Mouse (Mus musculus) hindbrain, embryonic 16.5 days (tissue): ENCODE data around the gene Myh14. TPM values are rescaled to one million over a fixed set of nuclear protein-coding genes. Genes with fewer than 3 reads are reported as not detected.

Experiments
- ATAC-seq: fragments of 200-750 bp; cut with Nextera tagmentation; 2 replicates; pipeline ENCODE4 v1.8.0; 2017; ENCODE audit warnings: moderate TSS enrichment, moderate library complexity
- H3K27ac ChIP-seq: fragments of 300-500 bp; sonication (generic); 2 replicates; pipeline ENCODE4 v1.5.1; 2014; ENCODE audit warnings: low read depth, mild to moderate bottlenecking, control low read depth, low read length, moderate library complexity
- H3K27me3 ChIP-seq: fragments of 300-500 bp; sonication (generic); replicated peaks from 2 replicates; pipeline ENCODE4 v1.6.1; 2014; ENCODE audit warnings: low read length; ENCODE audit not compliant: control insufficient read depth, insufficient read depth
- H3K36me3 ChIP-seq: fragments of 300-500 bp; sonication (generic); 2 replicates; pipeline ENCODE4 v1.6.1; 2014; ENCODE audit warnings: mild to moderate bottlenecking, low read length, moderate library complexity, mixed read lengths; ENCODE audit not compliant: control insufficient read depth, insufficient read depth
- H3K4me1 ChIP-seq: fragments of 300-500 bp; sonication (generic); 2 replicates; pipeline ENCODE4 v1.6.1; 2014; ENCODE audit warnings: low read depth, low read length; ENCODE audit not compliant: control insufficient read depth, insufficient read depth
- H3K4me2 ChIP-seq: fragments of 300-500 bp; sonication (generic); 2 replicates; pipeline ENCODE4 v1.6.1; 2014; ENCODE audit warnings: mild to moderate bottlenecking, low read length, control low read depth, moderate library complexity
- H3K4me3 ChIP-seq: fragments of 300-500 bp; sonication (generic); 2 replicates; pipeline ENCODE4 v1.5.1; 2014; ENCODE audit warnings: mild to moderate bottlenecking, low read length, control low read depth, moderate library complexity
- H3K9ac ChIP-seq: fragments of 300-500 bp; sonication (generic); 2 replicates; pipeline ENCODE4 v1.6.1; 2014; ENCODE audit warnings: low read depth, mild to moderate bottlenecking, control low read depth, low read length, moderate library complexity
- H3K9me3 ChIP-seq: fragments of 300-500 bp; sonication (generic); 2 replicates; pipeline ENCODE4 v1.6.1; 2014; ENCODE audit warnings: mild to moderate bottlenecking, low read length, moderate library complexity; ENCODE audit not compliant: control insufficient read depth
- WGBS: fragments of 180-500 bp; shearing (Covaris S2); extraction: QIAGEN DNeasy Blood & Tissue Kit; methylation state at CpG from one replicate; pipeline ENCODE4 v1.1.7; 2014; 5-methylcytosine and 5-hydroxymethylcytosine counted together
- polyA plus RNA-seq: library from polyadenylated mRNA; unstranded; fragments of >200 nt; fragmentation: Nextera tagmentation; extraction: Ambion mirVana; gene quantifications from 2 replicates; pipeline ENCODE4 v1.2.1, GENCODE M21; 2015

Myh14 gene
- polyA plus RNA-seq, 1 experiment from 2014 or later = 8.0 TPM

- H3K27ac ChIP-seq = no peak within 1 kb of the TSS
- no peak within 1 kb of the TSS for H3K4me3 ChIP-seq
- H3K4me2 ChIP-seq = no peak within 1 kb of the TSS
- no peaks in the 10 kb centered on the region for H3K9me3 ChIP-seq
- no peaks in the 10 kb centered on the region for H3K27me3 ChIP-seq
- H3K4me1 ChIP-seq = no peaks in the 10 kb centered on the region
- ATAC-seq = no peak
- no peak within 1 kb of the TSS for H3K9ac ChIP-seq
- 37% methylated on average over 7 of the region's 7 CpGs for WGBS
- no peaks in the 10 kb centered on the region for H3K36me3 ChIP-seq
Observed at GRCm38 (mm10) chr7:44572213-44572701, 98.4 kb downstream of the Myh14 start, which contains the start of gene Napsa. Gene Napsa (plus strand): TSS chr7:44572380.

GRCm38 (mm10) chr7:44571811-44572210 lies 98.8 kb downstream of the Myh14 start:
- no peaks in the 10 kb centered on the region for H3K27me3 ChIP-seq
- WGBS = 31% methylated on average over 4 of the region's 4 CpGs
- H3K27ac ChIP-seq = no peak overlapping the region
- no peak for ATAC-seq
- H3K9me3 ChIP-seq = no peaks in the 10 kb centered on the region
- no peaks in the 10 kb centered on the region for H3K4me1 ChIP-seq
- H3K9ac ChIP-seq = no peak overlapping the region
- H3K4me3 ChIP-seq = no peak overlapping the region
- H3K4me2 ChIP-seq = no peak overlapping the region
- no peaks in the 10 kb centered on the region for H3K36me3 ChIP-seq

GRCm38 (mm10) chr7:44570989-44571388 lies 99.7 kb downstream of the Myh14 start:
- ATAC-seq = no peak
- Histone ChIP-seq H3K4me2 (no peak overlapping the region), H3K4me3 (no peak overlapping the region), H3K4me1 (no peaks in the 10 kb centered on the region), H3K27ac (no peak overlapping the region), H3K27me3 (no peaks in the 10 kb centered on the region), H3K9me3 (no peaks in the 10 kb centered on the region), H3K9ac (no peak overlapping the region), H3K36me3 (no peaks in the 10 kb centered on the region)
- WGBS = 83% methylated on average over 6 of the region's 6 CpGs

GRCm38 (mm10) chr7:44568803-44569202 lies 101.8 kb downstream of the Myh14 start:
- no peak overlapping the region for H3K4me2 ChIP-seq
- H3K9me3 ChIP-seq = no peaks in the 10 kb centered on the region
- H3K4me3 ChIP-seq = no peak overlapping the region
- no peaks in the 10 kb centered on the region for H3K36me3 ChIP-seq
- no peak overlapping the region for H3K27ac ChIP-seq
- H3K9ac ChIP-seq = no peak overlapping the region
- no peak for ATAC-seq
- no peaks in the 10 kb centered on the region for H3K27me3 ChIP-seq
- WGBS = 80% methylated on average over 9 of the region's 9 CpGs
- H3K4me1 ChIP-seq = no peaks in the 10 kb centered on the region

GRCm38 (mm10) chr7:44565414-44565813 lies 105.2 kb downstream of the Myh14 start:
- H3K4me3 ChIP-seq = no peak overlapping the region
- H3K4me1 ChIP-seq = peaks cover 2% of the 10 kb centered on the region; the same call in 1 of the 2 replicates
- no peak overlapping the region for H3K9ac ChIP-seq
- H3K36me3 ChIP-seq = no peaks in the 10 kb centered on the region
- H3K9me3 ChIP-seq = no peaks in the 10 kb centered on the region
- H3K4me2 ChIP-seq = no peak overlapping the region
- no peaks in the 10 kb centered on the region for H3K27me3 ChIP-seq
- H3K27ac ChIP-seq = no peak overlapping the region
- 79% methylated on average over 6 of the region's 6 CpGs for WGBS
- ATAC-seq = no peak

- Histone ChIP-seq H3K27me3 (no peaks in the 10 kb centered on the region), H3K4me1 (peaks cover 2% of the 10 kb centered on the region; the same call in 1 of the 2 replicates), H3K4me3 (no peak overlapping the region), H3K36me3 (no peaks in the 10 kb centered on the region), H3K9ac (no peak overlapping the region), H3K27ac (no peak overlapping the region), H3K9me3 (no peaks in the 10 kb centered on the region), H3K4me2 (no peak overlapping the region)
- WGBS = 86% methylated on average over 10 of the region's 10 CpGs
- no peak for ATAC-seq
Observed at GRCm38 (mm10) chr7:44564486-44564885, 106.2 kb downstream of the Myh14 start.

GRCm38 (mm10) chr7:44563284-44563683 lies 107.4 kb downstream of the Myh14 start:
- ATAC-seq = no peak

GRCm38 (mm10) chr7:44560435-44561400 lies 109.9 kb downstream of the Myh14 start:
- Histone ChIP-seq H3K4me3 (no peak overlapping the region), H3K4me1 (peaks cover 2% of the 10 kb centered on the region; the same call in 1 of the 2 replicates), H3K4me2 (0 out of 2 replicates have a peak overlapping the region, but pooled peaks have one; percentile 13), H3K27ac (no peak overlapping the region), H3K9ac (no peak overlapping the region), H3K36me3 (no peaks in the 10 kb centered on the region), H3K27me3 (no peaks in the 10 kb centered on the region), H3K9me3 (no peaks in the 10 kb centered on the region)
- ATAC-seq = peak; percentile 82
- WGBS = 55% methylated on average over 18 of the region's 18 CpGs

More at GRCm38 (mm10) chr7:44563284-44563683, 107.4 kb downstream of the Myh14 start:
- no peaks in the 10 kb centered on the region for H3K36me3 ChIP-seq
- 61% methylated on average over 8 of the region's 8 CpGs for WGBS
- H3K27me3 ChIP-seq = no peaks in the 10 kb centered on the region
- no peak overlapping the region for H3K27ac ChIP-seq
- H3K4me3 ChIP-seq = no peak overlapping the region
- no peak overlapping the region for H3K9ac ChIP-seq
- H3K4me2 ChIP-seq = no peak overlapping the region
- H3K4me1 ChIP-seq = peaks cover 2% of the 10 kb centered on the region; the same call in 1 of the 2 replicates
- H3K9me3 ChIP-seq = no peaks in the 10 kb centered on the region

- WGBS = 76% methylated on average over 2 of the region's 2 CpGs
- H3K4me1 ChIP-seq = peaks cover 11% of the 10 kb centered on the region
- H3K27ac ChIP-seq = no peak overlapping the region
- no peaks in the 10 kb centered on the region for H3K27me3 ChIP-seq
- no peaks in the 10 kb centered on the region for H3K36me3 ChIP-seq
- H3K4me2 ChIP-seq = no peak overlapping the region
- no peak overlapping the region for H3K9ac ChIP-seq
- ATAC-seq = no peak
- H3K9me3 ChIP-seq = no peaks in the 10 kb centered on the region
- no peak overlapping the region for H3K4me3 ChIP-seq
Observed at GRCm38 (mm10) chr7:44557629-44558028, 113.0 kb downstream of the Myh14 start.
